Mouse (Mus musculus) forebrain, embryonic 12.5 days (tissue): ENCODE data around the gene Map4k2. TPM values are rescaled to one million over a fixed set of nuclear protein-coding genes. Genes with fewer than 3 reads are reported as not detected.

Experiments
- ATAC-seq: fragments of 200-750 bp; cut with Nextera tagmentation; 2 replicates; pipeline ENCODE4 v1.8.0; 2017; ENCODE audit warnings: moderate TSS enrichment; ENCODE audit not compliant: low FRiP score
- H3K27ac ChIP-seq: fragments of 300-500 bp; sonication (generic); 2 replicates; pipeline ENCODE4 v1.5.1; 2016; ENCODE audit warnings: mild to moderate bottlenecking
- H3K27me3 ChIP-seq: fragments of 300-500 bp; sonication (generic); 2 replicates; pipeline ENCODE4 v1.6.1; 2016; ENCODE audit warnings: mild to moderate bottlenecking
- H3K36me3 ChIP-seq: fragments of 300-500 bp; sonication (generic); replicated peaks from 2 replicates; pipeline ENCODE4 v1.6.1; 2016; ENCODE audit warnings: mild to moderate bottlenecking
- H3K4me1 ChIP-seq: fragments of 300-500 bp; sonication (generic); 2 replicates; pipeline ENCODE4 v1.6.1; 2016
- H3K4me2 ChIP-seq: fragments of 300-500 bp; sonication (generic); 2 replicates; pipeline ENCODE4 v1.6.1; 2016; ENCODE audit warnings: mild to moderate bottlenecking, moderate library complexity
- H3K4me3 ChIP-seq: fragments of 300-500 bp; sonication (generic); replicated peaks from 2 replicates; pipeline ENCODE4 v1.5.1; 2016; ENCODE audit warnings: mild to moderate bottlenecking
- H3K9ac ChIP-seq: fragments of 300-500 bp; sonication (generic); 2 replicates; pipeline ENCODE4 v1.6.1; 2016; ENCODE audit warnings: mild to moderate bottlenecking
- H3K9me3 ChIP-seq: fragments of 300-500 bp; sonication (generic); 2 replicates; pipeline ENCODE4 v1.6.1; 2016
- WGBS: fragments of 180-500 bp; shearing (Covaris S2); methylation state at CpG from one replicate; pipeline ENCODE4 v1.1.7; 2016; 5-methylcytosine and 5-hydroxymethylcytosine counted together
- polyA plus RNA-seq: library from polyadenylated mRNA; unstranded; fragments of >200 nt; fragmentation: Nextera tagmentation; extraction: Ambion mirVana; gene quantifications from 2 replicates; pipeline ENCODE4 v1.2.1, GENCODE M21; 2016

The Map4k2 gene
- polyA plus RNA-seq, 1 experiment from 2014 or later = 14.4 TPM

DNA sequence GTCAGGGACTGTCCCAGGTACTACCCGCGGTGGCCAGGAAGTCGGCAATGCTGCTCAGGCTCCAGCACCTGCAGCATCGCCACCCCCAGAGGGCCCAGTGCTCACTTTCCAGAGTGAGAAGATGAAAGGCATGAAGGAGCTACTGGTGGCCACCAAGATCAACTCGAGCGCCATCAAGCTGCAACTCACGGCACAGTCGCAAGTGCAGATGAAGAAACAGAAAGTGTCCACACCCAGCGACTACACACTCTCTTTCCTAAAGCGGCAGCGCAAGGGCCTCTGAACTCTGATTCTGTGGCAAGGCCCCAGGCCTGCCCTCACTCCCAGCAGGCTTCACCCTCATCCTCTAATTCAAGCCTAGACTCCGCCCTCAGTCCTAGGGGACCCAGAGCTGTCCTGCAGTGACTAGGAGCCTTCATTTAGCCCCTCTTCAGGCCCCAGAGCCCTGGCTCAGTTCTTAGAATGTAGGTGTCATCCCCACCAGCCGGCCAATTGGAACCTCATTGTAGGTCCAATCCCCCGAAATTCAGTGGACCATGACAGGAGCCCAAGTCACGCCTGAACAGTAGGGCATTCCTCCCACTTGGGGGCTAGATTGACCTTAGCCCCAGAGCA, 938 bp upstream of the Map4k2 start:
- Histone ChIP-seq H3K36me3 (peaks cover 61% of the 10 kb centered on the region), H3K27me3 (no peaks in the 10 kb centered on the region), H3K9ac (no peak overlapping the region; the same call in 1 of the 2 replicates), H3K27ac (no peak overlapping the region), H3K4me1 (peaks cover 40% of the 10 kb centered on the region), H3K4me3 (no peak overlapping the region), H3K9me3 (no peaks in the 10 kb centered on the region), H3K4me2 (no peak overlapping the region)
- 68% methylated on average over 15 of the region's 15 CpGs for WGBS
- no peak for ATAC-seq

DNA sequence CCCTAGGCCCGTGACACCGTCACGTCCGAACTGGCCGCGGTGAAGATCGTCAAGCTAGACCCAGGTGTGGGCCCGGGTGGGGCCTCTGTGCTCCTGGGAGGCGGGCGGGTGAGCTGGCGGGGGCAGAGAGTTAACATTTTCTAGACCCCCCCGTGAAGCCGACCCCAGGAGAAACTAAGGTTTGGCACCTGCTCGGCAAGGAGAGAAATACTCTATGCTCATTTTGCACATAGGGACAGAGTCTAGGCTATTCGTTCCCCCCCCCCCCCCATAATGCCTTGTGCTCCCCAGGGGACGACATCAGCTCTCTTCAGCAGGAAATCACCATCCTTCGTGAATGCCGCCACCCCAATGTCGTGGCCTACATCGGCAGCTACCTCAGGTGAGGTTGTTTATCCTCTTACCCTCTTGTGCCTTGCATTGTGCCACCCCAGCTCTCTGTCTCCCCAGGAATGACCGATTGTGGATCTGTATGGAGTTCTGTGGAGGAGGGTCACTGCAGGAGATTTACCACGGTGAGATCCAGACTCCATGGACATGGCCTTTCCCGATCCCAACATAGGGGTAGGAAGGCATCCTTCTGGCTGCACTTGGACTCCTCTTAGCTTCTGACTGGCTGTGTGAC, 630 bp downstream of the Map4k2 start:
- Histone ChIP-seq H3K27ac (peak overlapping the region; percentile 50; the same call in 1 of the 2 replicates), H3K4me1 (peaks cover 28% of the 10 kb centered on the region), H3K9ac (peak overlapping the region; percentile 77), H3K4me2 (peak overlapping the region; percentile 93), H3K9me3 (no peaks in the 10 kb centered on the region), H3K27me3 (no peaks in the 10 kb centered on the region), H3K36me3 (peaks cover 74% of the 10 kb centered on the region), H3K4me3 (peak overlapping the region; percentile 63)
- 10% methylated on average over 23 of the region's 23 CpGs for WGBS
- no peak; the same call in 1 of the 2 replicates for ATAC-seq

DNA sequence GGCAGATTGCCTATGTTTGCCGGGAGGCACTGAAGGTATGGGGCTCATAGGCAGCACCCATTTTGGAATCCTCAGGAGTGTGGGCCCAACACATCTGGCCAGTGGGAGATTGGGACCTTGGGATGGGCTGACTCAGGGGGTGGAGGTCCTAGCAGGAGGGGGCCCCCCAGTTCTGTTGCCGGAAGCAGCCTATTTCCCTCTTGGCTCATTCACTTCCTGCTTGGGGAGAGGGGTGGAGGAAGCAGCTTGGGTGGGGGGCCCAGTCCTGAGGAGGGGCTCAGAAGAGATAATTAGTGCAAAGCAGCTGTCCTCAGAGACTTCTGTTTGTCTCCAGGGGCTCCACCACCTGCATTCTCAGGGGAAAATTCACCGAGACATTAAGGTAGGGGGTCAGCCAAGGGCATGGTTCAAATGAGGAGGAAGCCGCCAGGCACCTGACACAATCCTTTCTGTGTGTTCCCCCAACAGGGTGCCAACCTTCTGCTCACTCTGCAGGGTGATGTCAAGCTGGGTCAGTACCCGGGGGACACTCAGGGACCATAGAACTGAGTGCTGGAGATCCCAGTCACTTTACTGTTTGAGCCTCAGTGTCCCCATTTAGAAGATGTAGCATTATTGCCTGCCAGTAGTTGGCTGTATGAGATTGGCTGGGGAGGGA, 1.5 kb downstream of the Map4k2 start:
- no peak for ATAC-seq
- H3K4me3 ChIP-seq = no peak overlapping the region
- peaks cover 19% of the 10 kb centered on the region for H3K4me1 ChIP-seq
- no peaks in the 10 kb centered on the region for H3K9me3 ChIP-seq
- no peak overlapping the region for H3K4me2 ChIP-seq
- no peak overlapping the region for H3K9ac ChIP-seq
- H3K36me3 ChIP-seq = peaks cover 74% of the 10 kb centered on the region
- WGBS = 84% methylated on average over 5 of the region's 5 CpGs
- no peaks in the 10 kb centered on the region for H3K27me3 ChIP-seq
- H3K27ac ChIP-seq = no peak overlapping the region

DNA sequence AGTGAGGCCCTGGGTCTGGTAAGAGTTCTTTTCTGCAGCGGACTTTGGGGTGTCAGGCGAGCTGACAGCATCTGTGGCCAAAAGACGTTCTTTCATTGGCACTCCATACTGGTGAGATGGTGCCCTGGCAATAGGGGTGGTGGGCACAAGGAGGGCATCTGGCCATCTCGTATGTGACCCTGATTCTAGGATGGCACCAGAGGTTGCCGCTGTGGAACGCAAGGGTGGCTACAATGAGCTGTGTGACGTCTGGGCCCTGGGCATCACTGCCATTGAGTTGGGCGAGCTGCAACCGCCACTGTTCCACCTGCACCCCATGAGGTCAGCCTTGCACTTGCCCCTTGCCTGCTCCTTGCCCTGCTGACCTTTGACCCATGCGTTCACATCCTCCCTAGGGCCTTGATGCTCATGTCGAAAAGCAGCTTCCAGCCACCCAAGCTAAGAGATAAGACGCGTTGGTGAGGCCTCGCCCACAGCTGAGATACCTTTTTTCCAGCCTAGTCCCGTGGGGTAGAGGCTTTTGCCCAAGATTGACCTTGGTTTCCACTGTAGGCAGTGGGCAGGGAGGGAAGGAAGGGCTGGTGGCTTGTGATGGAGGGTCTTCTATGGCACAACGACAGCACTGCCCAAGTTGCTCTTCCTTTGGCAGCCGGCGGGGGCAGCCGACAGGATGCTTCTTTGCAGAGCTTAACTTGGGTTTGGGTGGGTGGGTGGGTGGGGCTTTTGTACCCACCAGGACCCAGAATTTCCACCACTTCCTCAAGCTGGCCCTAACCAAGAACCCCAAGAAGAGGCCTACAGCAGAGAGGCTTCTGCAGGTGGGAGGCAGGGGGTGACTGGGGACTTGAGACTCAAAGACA, 2.4 kb downstream of the Map4k2 start:
- WGBS = 90% methylated on average over 17 of the region's 19 CpGs
- Histone ChIP-seq H3K4me2 (no peak overlapping the region), H3K9ac (no peak overlapping the region), H3K9me3 (no peaks in the 10 kb centered on the region), H3K27ac (no peak overlapping the region), H3K4me3 (no peak overlapping the region), H3K27me3 (no peaks in the 10 kb centered on the region), H3K36me3 (peaks cover 73% of the 10 kb centered on the region), H3K4me1 (peaks cover 19% of the 10 kb centered on the region)
- ATAC-seq = no peak

GRCm38 (mm10) chr19:6343996-6344395, 3.1 kb downstream of the Map4k2 start:
- Histone ChIP-seq H3K4me2 (no peak overlapping the region), H3K4me1 (peaks cover 19% of the 10 kb centered on the region), H3K9me3 (no peaks in the 10 kb centered on the region), H3K4me3 (no peak overlapping the region), H3K9ac (no peak overlapping the region), H3K27me3 (no peaks in the 10 kb centered on the region), H3K36me3 (peaks cover 70% of the 10 kb centered on the region), H3K27ac (no peak overlapping the region)
- ATAC-seq = no peak
- 92% methylated on average over 5 of the region's 5 CpGs for WGBS

DNA sequence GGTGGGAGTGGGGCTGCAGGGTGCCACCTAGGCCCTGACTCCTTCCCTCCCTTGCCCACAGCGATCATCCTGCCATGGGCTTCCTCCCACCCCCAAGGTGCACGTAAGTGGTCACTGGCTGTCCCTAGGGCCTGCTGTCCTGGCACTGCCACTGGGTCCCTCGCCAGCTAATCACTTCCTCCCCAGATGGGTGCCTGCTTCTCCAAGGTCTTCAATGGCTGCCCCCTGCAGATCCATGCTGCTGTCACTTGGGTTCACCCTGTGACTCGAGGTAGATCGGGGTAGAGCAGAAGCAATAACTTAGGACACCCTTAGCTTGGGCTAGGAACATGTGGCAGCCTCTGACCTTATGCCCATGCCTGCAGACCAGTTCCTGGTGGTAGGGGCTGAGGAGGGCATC, 5.1 kb downstream of the Map4k2 start:
- no peak overlapping the region for H3K4me3 ChIP-seq
- ATAC-seq = no peak
- no peak overlapping the region for H3K9ac ChIP-seq
- H3K9me3 ChIP-seq = no peaks in the 10 kb centered on the region
- H3K4me1 ChIP-seq = peaks cover 13% of the 10 kb centered on the region
- H3K4me2 ChIP-seq = no peak overlapping the region
- H3K36me3 ChIP-seq = peaks cover 56% of the 10 kb centered on the region
- H3K27me3 ChIP-seq = no peaks in the 10 kb centered on the region
- WGBS = 100% methylated on average over 3 of the region's 5 CpGs
- H3K27ac ChIP-seq = no peak overlapping the region

DNA sequence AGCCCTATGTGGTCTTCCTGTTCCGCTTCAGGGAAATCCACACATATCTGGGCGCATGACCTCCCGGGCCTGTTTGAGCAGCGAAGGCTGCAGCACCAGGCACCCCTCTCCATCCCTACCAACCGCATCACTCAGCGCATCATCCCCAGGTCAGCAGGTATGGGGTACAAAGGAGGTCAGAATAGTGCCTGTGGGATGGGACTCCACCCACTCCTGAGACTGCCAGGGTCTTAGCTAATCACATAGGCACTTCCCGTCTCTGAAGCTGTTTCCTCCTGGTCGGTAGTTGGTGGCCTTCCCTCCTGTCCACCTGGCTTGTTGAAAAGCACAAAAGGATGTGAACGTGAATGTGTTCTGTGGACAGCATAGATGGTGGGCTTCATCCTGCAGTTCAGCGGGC, 5.7 kb downstream of the Map4k2 start:
- H3K27ac ChIP-seq = no peak overlapping the region
- no peak overlapping the region for H3K9ac ChIP-seq
- ATAC-seq = no peak
- no peaks in the 10 kb centered on the region for H3K9me3 ChIP-seq
- H3K4me1 ChIP-seq = peaks cover 7% of the 10 kb centered on the region
- no peak overlapping the region for H3K4me2 ChIP-seq
- H3K27me3 ChIP-seq = no peaks in the 10 kb centered on the region
- peaks cover 62% of the 10 kb centered on the region for H3K36me3 ChIP-seq
- WGBS = 90% methylated on average over 10 of the region's 10 CpGs
- no peak overlapping the region for H3K4me3 ChIP-seq

GRCm38 (mm10) chr19:6347615-6348014, 6.7 kb downstream of the Map4k2 start:
- Histone ChIP-seq H3K9ac (no peak overlapping the region), H3K9me3 (no peaks in the 10 kb centered on the region), H3K4me1 (peaks cover 6% of the 10 kb centered on the region; the same call in 1 of the 2 replicates), H3K4me2 (no peak overlapping the region), H3K4me3 (no peak overlapping the region), H3K27ac (no peak overlapping the region), H3K36me3 (peaks cover 65% of the 10 kb centered on the region), H3K27me3 (no peaks in the 10 kb centered on the region)
- ATAC-seq = no peak
- WGBS = 95% methylated on average over 4 of the region's 4 CpGs

DNA sequence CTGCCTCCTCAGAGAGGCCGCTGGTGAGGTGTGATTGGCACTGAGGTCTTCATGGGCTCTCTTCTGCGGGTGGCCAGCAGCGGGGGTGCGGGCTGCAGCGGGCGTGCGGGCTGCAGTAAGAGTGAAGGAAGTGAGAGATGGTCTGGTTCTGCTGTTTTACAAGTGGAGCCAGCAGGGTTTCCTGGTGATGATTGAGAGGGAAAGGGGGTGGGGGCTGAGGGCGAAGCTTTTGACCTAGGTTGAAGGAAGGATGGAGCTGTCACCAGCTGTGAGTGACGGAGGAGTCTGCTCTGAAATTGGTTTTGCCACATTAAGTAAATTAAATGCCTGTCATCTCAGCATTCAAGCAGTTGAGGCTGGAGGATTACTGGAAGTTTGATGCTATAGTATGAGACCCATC, 7.8 kb downstream of the Map4k2 start:
- peaks cover 6% of the 10 kb centered on the region; the same call in 1 of the 2 replicates for H3K4me1 ChIP-seq
- ATAC-seq = no peak
- no peak overlapping the region for H3K4me2 ChIP-seq
- H3K9ac ChIP-seq = no peak overlapping the region
- 82% methylated on average over 9 of the region's 9 CpGs for WGBS
- H3K9me3 ChIP-seq = no peaks in the 10 kb centered on the region
- H3K27me3 ChIP-seq = no peaks in the 10 kb centered on the region
- H3K36me3 ChIP-seq = peaks cover 68% of the 10 kb centered on the region
- H3K27ac ChIP-seq = no peak overlapping the region
- no peak overlapping the region for H3K4me3 ChIP-seq

- no peak overlapping the region for H3K4me3 ChIP-seq
- 60% methylated on average over 14 of the region's 14 CpGs for WGBS
- ATAC-seq = no peak
- 0 out of 2 replicates have a peak overlapping the region, but pooled peaks have one; percentile 31 for H3K27ac ChIP-seq
- peaks cover 67% of the 10 kb centered on the region for H3K36me3 ChIP-seq
- no peak overlapping the region for H3K9ac ChIP-seq
- H3K9me3 ChIP-seq = no peaks in the 10 kb centered on the region
- H3K4me1 ChIP-seq = peaks cover 6% of the 10 kb centered on the region; the same call in 1 of the 2 replicates
- H3K27me3 ChIP-seq = no peaks in the 10 kb centered on the region
- no peak overlapping the region for H3K4me2 ChIP-seq
Observed at GRCm38 (mm10) chr19:6349215-6349983, 8.5 kb downstream of the Map4k2 start.

- Histone ChIP-seq H3K4me1 (peaks cover 6% of the 10 kb centered on the region; the same call in 1 of the 2 replicates), H3K27ac (no peak overlapping the region), H3K9me3 (no peaks in the 10 kb centered on the region), H3K9ac (no peak overlapping the region), H3K4me3 (no peak overlapping the region), H3K36me3 (peaks cover 48% of the 10 kb centered on the region), H3K27me3 (no peaks in the 10 kb centered on the region), H3K4me2 (no peak overlapping the region)
- WGBS = 72% methylated on average over 14 of the region's 14 CpGs
- no peak for ATAC-seq
Observed at GRCm38 (mm10) chr19:6351431-6352106, 10.6 kb downstream of the Map4k2 start.
